Mouse (Mus musculus): ENCODE data around the gene Prcp.

The Prcp gene

GRCm38 (mm10) chr7:92874116-92874675, at the start of gene Prcp, which contains the start of gene Ddias:
Gene Prcp, plus strand, starts transcription at chr7:92874470.
Gene Ddias, minus strand, starts transcription at chr7:92874247.
- peak; percentile 94 for DNase-seq (ENCODE audit: low spot score)

DNA sequence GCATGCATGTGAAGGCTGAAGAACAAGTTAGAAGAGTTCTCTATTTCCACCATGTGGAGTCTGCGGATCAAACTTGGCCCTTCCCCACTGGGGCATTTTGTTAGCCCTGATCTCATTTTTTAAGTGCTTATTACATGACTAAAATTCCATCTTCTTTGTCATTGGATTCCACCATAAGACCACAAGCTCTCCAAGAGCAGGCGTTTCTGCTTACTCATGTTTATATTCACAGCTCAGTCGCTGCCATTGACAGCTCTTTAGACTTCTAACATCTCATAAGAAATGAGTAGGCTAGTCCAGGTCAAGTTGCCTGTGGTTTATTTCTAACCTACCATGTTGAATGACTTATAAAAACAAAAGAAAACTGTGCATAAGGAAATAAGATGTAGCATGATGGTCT, 48.0 kb upstream of the Prcp start:
- no peak for DNase-seq (ENCODE audit: low spot score)

DNA sequence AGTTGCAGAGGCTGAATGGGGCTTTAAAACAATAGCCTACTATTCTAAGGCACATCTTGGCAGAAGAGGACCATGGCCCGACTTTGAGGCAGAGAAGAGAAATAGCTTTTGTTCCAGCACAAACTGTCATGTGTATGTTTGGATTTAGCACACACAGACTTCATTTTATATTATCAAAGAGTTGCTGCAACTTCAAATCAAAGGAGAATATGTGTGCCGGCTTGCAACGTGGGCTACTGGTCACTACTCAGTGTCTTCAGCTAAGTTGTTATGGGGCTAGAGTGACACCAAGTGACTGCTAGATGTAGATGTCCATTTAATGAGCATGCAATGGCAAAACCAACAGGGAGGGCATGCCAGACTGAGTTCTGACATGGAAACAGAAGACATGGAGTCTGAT, 46.3 kb upstream of the Prcp start:
- no peak for DNase-seq (ENCODE audit: low spot score)

DNA sequence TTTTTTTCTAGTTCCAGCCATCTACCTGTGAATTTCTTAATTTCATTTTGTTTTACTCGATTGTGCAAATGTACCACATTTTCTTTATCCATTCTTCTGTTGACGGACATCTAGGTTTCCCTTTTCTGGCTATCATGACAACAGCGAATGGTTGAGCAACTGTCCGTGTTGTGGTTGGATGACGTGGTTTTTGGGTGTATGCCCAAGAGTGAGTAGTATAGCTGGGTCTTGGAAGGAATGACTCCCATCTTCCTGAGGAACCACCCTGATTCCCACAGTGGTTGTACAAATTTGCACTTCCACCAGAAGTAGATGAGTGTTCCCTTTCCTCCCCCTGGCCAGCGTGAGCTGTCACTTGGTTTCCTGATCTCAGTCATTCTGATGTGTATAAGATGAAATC, 41.9 kb upstream of the Prcp start:
- no peak for DNase-seq (ENCODE audit: low spot score)

- no peak for DNase-seq (ENCODE audit: low spot score)
Observed at GRCm38 (mm10) chr7:92834391-92834790, 39.9 kb upstream of the Prcp start.

GRCm38 (mm10) chr7:92836447-92836846, 37.8 kb upstream of the Prcp start:
- no peak for DNase-seq (ENCODE audit: low spot score)

GRCm38 (mm10) chr7:92837226-92837625, 37.0 kb upstream of the Prcp start:
- no peak for DNase-seq (ENCODE audit: low spot score)

DNA sequence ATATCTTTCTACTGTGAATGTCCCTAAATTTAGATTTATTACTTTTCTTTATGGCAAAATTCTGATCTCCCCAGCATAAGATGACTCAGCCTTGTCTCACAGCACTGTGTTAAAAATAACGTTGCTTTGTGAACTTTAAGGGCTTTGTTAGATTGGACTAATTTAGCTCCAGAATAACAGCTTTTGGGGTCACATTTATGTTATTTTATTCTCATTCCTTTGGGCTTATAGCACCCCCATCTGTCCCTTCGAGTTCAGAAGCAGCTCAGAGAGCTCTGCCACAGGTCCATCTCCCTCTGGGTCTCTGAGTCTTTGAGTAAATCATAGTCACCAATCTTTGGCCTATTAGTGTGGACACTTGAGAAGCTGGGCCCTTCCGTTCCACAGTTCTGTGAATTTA, 36.4 kb upstream of the Prcp start:
- no peak for DNase-seq (ENCODE audit: low spot score)

- DNase-seq (ENCODE audit: low spot score): no peak
Observed at GRCm38 (mm10) chr7:92842254-92842653, 32.0 kb upstream of the Prcp start.

GRCm38 (mm10) chr7:92848246-92848645, 26.0 kb upstream of the Prcp start:
- DNase-seq (ENCODE audit: low spot score): no peak

DNA sequence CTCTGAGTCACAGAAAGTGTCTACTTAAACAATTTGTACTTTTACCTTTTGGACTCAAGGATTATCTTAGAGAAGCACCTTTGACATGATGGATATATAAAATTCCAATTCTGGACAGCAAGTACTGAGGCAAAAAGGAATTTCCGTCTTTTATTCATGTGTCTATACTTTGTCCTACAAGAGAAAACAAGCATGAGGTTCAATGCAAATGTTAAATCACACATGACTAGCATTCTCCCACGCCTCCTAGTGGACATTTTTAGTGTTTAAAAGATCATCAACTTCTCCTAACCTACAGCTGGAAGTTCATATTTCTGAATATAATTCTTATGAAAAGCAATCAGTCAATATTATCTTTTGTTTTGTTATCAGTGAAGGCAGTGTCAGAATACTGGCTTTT, 7.7 kb upstream of the Prcp start:
- no peak for DNase-seq (ENCODE audit: low spot score)

GRCm38 (mm10) chr7:92870161-92870560, 4.1 kb upstream of the Prcp start:
- DNase-seq (ENCODE audit: low spot score): no peak

GRCm38 (mm10) chr7:92871596-92871995, 2.7 kb upstream of the Prcp start:
- no peak for DNase-seq (ENCODE audit: low spot score)

GRCm38 (mm10) chr7:92874761-92875408, 615 bp downstream of the Prcp start:
- DNase-seq (ENCODE audit: low spot score): peak; percentile 97

GRCm38 (mm10) chr7:92876066-92876465, 1.8 kb downstream of the Prcp start:
- DNase-seq (ENCODE audit: low spot score): no peak

DNA sequence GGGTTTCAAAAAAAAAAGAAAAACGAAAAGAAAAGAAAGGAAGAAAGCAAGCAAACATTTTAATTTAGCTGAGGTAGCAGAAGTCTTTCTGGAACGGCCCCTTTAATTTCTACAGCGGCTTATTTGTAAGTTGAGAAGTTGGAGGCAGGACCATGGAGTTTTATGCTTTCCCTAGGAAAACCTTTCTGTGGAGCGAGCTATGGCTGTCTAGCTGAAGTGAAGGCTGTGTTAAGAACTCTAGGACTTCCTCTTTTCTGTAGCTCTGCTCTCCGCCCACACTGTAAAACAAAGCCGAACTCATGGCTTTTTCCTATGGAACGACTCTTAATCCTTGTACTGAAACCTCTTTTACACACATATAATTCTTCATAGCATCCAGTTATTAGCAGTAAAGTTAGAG, 2.3 kb downstream of the Prcp start:
- no peak for DNase-seq (ENCODE audit: low spot score)

- no peak for DNase-seq (ENCODE audit: low spot score)
Observed at GRCm38 (mm10) chr7:92878575-92879285, 4.5 kb downstream of the Prcp start.

DNA sequence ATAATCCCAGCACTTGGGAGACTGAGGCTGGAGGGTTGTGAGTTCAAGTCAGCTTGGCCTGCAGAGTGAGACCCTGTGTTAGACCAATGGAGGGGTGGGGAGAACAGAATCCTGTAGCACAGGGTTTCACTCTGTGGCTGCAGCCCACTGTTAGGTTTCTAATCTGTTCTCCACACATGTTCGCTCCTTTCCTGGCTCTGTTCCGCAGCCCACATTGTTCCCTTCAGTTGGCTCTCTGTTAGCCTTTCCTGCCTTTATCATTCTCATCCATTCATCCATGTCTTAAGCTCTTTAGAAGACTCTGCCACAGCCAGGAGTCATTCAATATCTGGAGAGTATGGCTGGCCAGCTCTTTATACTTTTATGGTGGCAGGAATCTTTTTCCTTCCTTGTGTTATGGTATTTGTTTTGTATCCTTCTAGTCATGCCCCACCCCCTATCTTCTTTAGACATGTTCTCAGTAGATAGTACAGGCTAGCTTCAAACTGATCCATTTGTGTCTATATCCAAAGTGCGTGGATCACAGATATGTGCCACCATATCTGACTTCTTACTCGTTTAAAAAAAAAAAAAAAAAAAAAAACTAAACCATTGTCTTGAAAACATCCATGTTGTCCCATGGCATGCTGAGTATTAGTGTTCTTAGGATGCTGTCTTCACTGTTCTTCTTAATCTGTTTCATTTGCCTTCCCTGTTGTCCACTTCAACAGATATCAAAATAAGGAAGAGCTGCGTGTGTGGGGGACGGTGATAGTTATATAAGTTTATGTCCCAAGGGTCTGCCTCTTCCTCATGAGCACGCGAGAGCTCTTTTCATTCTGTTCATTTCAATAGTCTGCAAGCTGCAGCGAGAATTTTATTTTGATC, 9.8 kb downstream of the Prcp start:
- no peak for DNase-seq (ENCODE audit: low spot score)

- no peak for DNase-seq (ENCODE audit: low spot score)
Observed at GRCm38 (mm10) chr7:92884998-92885660, 10.9 kb downstream of the Prcp start.

DNA sequence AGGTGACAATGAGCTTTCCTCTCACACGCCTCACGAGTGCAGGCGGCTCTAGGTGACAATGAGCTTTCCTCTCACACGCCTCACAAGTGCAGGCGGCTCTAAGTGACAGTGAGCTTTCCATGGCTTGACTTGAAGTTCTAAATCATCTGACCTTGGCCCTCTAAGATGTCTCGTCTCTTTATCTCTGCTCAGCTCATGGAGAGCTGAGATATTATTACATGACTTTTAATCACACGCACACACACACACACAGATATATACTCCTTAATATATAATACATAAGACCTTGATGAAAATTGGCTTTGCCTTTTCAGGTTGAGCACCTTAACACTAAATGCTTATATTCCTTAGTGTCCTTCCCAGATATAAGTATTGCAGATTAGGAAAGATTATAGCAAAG, 12.5 kb downstream of the Prcp start:
- DNase-seq (ENCODE audit: low spot score): no peak

DNA sequence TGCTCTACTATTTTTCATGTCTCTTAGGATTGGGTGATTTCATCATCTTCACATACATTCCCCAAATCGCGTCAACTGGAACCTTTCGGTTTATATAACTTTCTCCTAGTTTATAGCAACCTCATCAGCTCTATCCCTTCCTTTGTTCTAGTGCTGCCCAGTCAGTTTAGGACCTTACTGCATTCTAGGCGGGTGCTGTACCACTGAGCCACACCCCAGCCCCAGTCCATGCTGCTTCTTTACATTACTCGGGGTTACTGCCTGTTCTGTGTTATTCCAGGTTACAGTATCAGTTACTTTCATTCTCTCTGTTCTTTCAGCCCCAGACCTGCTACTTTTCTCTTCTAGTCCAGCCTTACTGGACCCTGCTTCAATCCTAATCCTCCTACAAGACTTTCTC, 13.0 kb downstream of the Prcp start:
- DNase-seq (ENCODE audit: low spot score): no peak

- no peak for DNase-seq (ENCODE audit: low spot score)
Observed at GRCm38 (mm10) chr7:92890211-92890610, 15.9 kb downstream of the Prcp start.

Measured in c-Kit-positive CD71-positive TER-119-positive erythroid progenitor cells, embryonic 14.5 days (primary cell).